Mouse (Mus musculus): ENCODE results near the gene Pold2.
"Not testable (repeated sequence)": the region's sequence is repeated elsewhere in the genome, so short reads cannot be mapped to it uniquely, and the experiment has no call there.

Gene Pold2

GRCm38 (mm10) chr11:5897230-5897629 is 19.1 kb upstream of the Pold2 start:
- no peak for DNase-seq

GRCm38 (mm10) chr11:5893807-5894206 is 15.7 kb upstream of the Pold2 start:
- no peak for DNase-seq

GRCm38 (mm10) chr11:5892810-5893368 is 14.8 kb upstream of the Pold2 start:
- peak; percentile 61 for DNase-seq

- DNase-seq, result peak; percentile 84
Measured at GRCm38 (mm10) chr11:5892151-5892591, 14.1 kb upstream of the Pold2 start.

- not testable (repeated sequence) for DNase-seq
Measured at GRCm38 (mm10) chr11:5888563-5888962, 10.5 kb upstream of the Pold2 start.

GRCm38 (mm10) chr11:5887250-5887649 is 9.2 kb upstream of the Pold2 start:
- DNase-seq, result no peak

GRCm38 (mm10) chr11:5886187-5886586 is 8.1 kb upstream of the Pold2 start:
- DNase-seq, result peak; percentile 65

- no peak for DNase-seq
Measured at GRCm38 (mm10) chr11:5882518-5882917, 4.4 kb upstream of the Pold2 start.

- peak; percentile 75 for DNase-seq
Measured at GRCm38 (mm10) chr11:5879905-5880304, 1.8 kb upstream of the Pold2 start.

- no peak for DNase-seq
Measured at GRCm38 (mm10) chr11:5878661-5879060, 569 bp upstream of the Pold2 start.

- peak; percentile 38 for DNase-seq
Measured at GRCm38 (mm10) chr11:5877421-5877820, 671 bp downstream of the Pold2 start.

- DNase-seq, result no peak
Measured at GRCm38 (mm10) chr11:5873192-5873591, 4.9 kb downstream of the Pold2 start.

GRCm38 (mm10) chr11:5872707-5873106 is 5.4 kb downstream of the Pold2 start:
- DNase-seq, result no peak

GRCm38 (mm10) chr11:5870069-5870468 is 8.0 kb downstream of the Pold2 start:
- DNase-seq, result no peak

- DNase-seq, result no peak
Measured at GRCm38 (mm10) chr11:5869331-5869730, 8.8 kb downstream of the Pold2 start.

- no peak for DNase-seq
Measured at GRCm38 (mm10) chr11:5868324-5868723, 9.8 kb downstream of the Pold2 start.

GRCm38 (mm10) chr11:5867196-5867595 is 10.9 kb downstream of the Pold2 start:
- no peak for DNase-seq

- DNase-seq, result no peak
Measured at GRCm38 (mm10) chr11:5862394-5863105, 15.5 kb downstream of the Pold2 start.

- no peak for DNase-seq
Measured at GRCm38 (mm10) chr11:5861678-5862393, 16.3 kb downstream of the Pold2 start, which contains the start of gene Aebp1. Gene Aebp1, plus strand, starts transcription at chr11:5861947.

GRCm38 (mm10) chr11:5860639-5861038 is 17.5 kb downstream of the Pold2 start:
- no peak for DNase-seq

- no peak for DNase-seq
Measured at GRCm38 (mm10) chr11:5859883-5860550, 18.1 kb downstream of the Pold2 start.

GRCm38 (mm10) chr11:5858723-5859122 is 19.4 kb downstream of the Pold2 start:
- DNase-seq, result no peak

- DNase-seq, result no peak
Measured at GRCm38 (mm10) chr11:5856479-5857130, 21.5 kb downstream of the Pold2 start.

Data from cerebellum, adult 9-10 months (tissue).